Mouse (Mus musculus): ENCODE measurements around the gene Rps6kl1. TPM values are rescaled to one million over a fixed set of nuclear protein-coding genes. Genes with fewer than 3 reads are reported as not detected.

The Rps6kl1 gene
- total and polyA plus RNA-seq, 2 experiments = 0.28 to 0.48 TPM

DNA sequence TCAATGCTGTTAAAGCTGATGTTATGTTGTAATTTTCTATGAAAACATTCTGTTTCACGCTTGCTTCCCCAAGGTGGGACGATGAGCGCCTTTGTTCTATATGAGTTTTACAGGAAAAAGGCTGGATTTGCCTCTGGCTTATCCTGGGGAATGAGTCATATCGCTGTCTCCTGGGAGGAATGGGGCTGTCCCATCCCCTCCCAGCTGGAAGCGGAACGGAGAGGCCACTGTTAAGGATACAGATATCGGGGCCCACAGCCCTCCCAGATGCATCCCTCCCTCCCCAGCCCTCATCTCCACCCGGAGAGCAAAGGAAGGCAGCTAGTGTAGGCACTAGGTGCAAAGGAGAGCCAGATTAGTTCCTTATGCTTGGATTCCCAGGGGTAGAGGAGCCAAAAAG, 34.7 kb upstream of the Rps6kl1 start:
- no peak overlapping the region for H3K9ac ChIP-seq (ENCODE audit: low read depth, low read length)
- TF ChIP-seq POLR2A (IDR thresholded peaks at IDR 0.05; ENCODE audit: extremely low read depth, insufficient read depth, low read length) (no peak), CTCF (IDR thresholded peaks at IDR 0.05; ENCODE audit: low read depth, low read length) (no peak)
- no peaks in the 10 kb centered on the region for H3K4me1 ChIP-seq (ENCODE audit: control insufficient read depth, insufficient read depth, low read length)
- peaks cover 4% of the 10 kb centered on the region; the same call in 1 of the 2 replicates for H3K27me3 ChIP-seq (ENCODE audit: control insufficient read depth, insufficient read depth, low read length)
- no peaks in the 10 kb centered on the region for H3K36me3 ChIP-seq (ENCODE audit: control insufficient read depth, insufficient read depth, low read length)
- DNase-seq (ENCODE audit: extremely low read depth, low read depth, low spot score) = no peak
- no peaks in the 10 kb centered on the region for H3K79me2 ChIP-seq (ENCODE audit: control insufficient read depth, insufficient read depth, low read length)
- no peak overlapping the region for H3K27ac ChIP-seq (replicated peaks; ENCODE audit: insufficient read depth, low read depth, low read length)
- H3K4me3 ChIP-seq (ENCODE audit: insufficient read depth, low read depth, low read length) = no peak overlapping the region
- WGBS = 72% methylated on average over 8 of the region's 8 CpGs

DNA sequence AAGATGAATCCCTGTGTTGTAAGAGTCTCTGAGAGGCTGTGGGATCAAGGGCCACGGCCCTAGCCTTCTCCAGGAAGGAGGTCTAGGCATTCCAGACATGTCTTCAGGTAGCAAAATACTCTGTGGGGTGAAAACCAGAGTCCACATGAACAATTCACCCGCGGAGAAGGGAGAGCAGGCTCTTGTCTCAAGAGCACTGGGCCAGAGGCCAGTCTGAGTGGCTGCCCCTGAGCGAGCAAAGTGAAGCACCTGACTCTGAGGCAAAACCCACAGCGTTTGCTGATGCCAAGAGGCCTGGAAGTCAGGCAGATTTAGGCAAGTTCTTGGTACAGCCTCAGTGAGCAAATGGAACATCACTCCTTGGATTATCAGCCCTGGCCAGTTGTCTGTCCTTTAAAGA, 33.1 kb upstream of the Rps6kl1 start:
- Histone ChIP-seq H3K4me1 (ENCODE audit: control insufficient read depth, insufficient read depth, low read length) (no peaks in the 10 kb centered on the region), H3K36me3 (ENCODE audit: control insufficient read depth, insufficient read depth, low read length) (no peaks in the 10 kb centered on the region), H3K9ac (ENCODE audit: low read depth, low read length) (no peak overlapping the region), H3K27ac (replicated peaks; ENCODE audit: insufficient read depth, low read depth, low read length) (no peak overlapping the region), H3K4me3 (ENCODE audit: insufficient read depth, low read depth, low read length) (no peak overlapping the region), H3K79me2 (ENCODE audit: control insufficient read depth, insufficient read depth, low read length) (no peaks in the 10 kb centered on the region), H3K27me3 (ENCODE audit: control insufficient read depth, insufficient read depth, low read length) (peaks cover 4% of the 10 kb centered on the region; the same call in 1 of the 2 replicates)
- TF ChIP-seq POLR2A (IDR thresholded peaks at IDR 0.05; ENCODE audit: extremely low read depth, insufficient read depth, low read length) = no peak
- no peak for TF ChIP-seq CTCF (IDR thresholded peaks at IDR 0.05; ENCODE audit: low read depth, low read length)
- WGBS = 66% methylated on average over 5 of the region's 5 CpGs
- no peak for DNase-seq (ENCODE audit: extremely low read depth, low read depth, low spot score)

DNA sequence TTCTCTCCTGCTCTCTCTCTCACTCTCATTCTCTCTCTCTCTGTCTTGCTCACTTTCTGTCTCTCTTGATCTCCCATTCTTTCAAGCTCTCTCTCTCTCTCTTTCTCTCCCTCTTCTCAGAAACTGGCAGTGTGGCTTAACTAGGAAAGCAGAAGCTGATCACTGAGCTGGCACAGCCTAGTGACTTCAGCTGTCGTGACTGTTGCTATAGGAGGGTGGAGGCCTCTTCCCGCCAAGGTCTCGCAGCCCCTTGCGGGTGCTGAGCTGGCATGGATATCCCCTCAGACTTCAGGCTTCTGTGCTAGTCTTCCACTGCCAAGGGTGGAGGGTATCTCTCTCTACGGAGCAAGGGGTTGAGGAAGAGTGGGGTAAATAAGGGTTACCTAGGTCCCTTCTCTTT, 31.8 kb upstream of the Rps6kl1 start:
- DNase-seq (ENCODE audit: extremely low read depth, low read depth, low spot score) = no peak
- Histone ChIP-seq H3K36me3 (ENCODE audit: control insufficient read depth, insufficient read depth, low read length) (no peaks in the 10 kb centered on the region), H3K9ac (ENCODE audit: low read depth, low read length) (no peak overlapping the region), H3K4me3 (ENCODE audit: insufficient read depth, low read depth, low read length) (no peak overlapping the region), H3K27ac (replicated peaks; ENCODE audit: insufficient read depth, low read depth, low read length) (no peak overlapping the region), H3K79me2 (ENCODE audit: control insufficient read depth, insufficient read depth, low read length) (no peaks in the 10 kb centered on the region), H3K27me3 (ENCODE audit: control insufficient read depth, insufficient read depth, low read length) (peaks cover 4% of the 10 kb centered on the region; the same call in 1 of the 2 replicates), H3K4me1 (ENCODE audit: control insufficient read depth, insufficient read depth, low read length) (no peaks in the 10 kb centered on the region)
- 77% methylated on average over 5 of the region's 5 CpGs for WGBS
- TF ChIP-seq POLR2A (IDR thresholded peaks at IDR 0.05; ENCODE audit: extremely low read depth, insufficient read depth, low read length) = no peak
- no peak for TF ChIP-seq CTCF (IDR thresholded peaks at IDR 0.05; ENCODE audit: low read depth, low read length)

DNA sequence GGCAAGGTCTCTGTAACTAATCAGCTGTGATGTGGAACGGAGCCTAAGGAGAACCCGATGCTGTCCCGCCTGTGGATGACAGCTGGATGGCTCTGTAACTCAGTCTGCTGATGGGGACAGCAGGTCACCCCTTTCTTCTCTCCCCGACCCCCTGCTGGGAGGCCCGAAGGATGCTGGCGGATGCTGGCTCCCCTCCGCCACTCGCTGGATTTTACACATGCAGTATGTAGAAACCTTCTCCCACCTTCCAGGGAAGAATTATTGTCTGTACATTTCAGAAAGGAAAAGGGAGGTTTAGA, 31.2 kb upstream of the Rps6kl1 start:
- WGBS = 49% methylated on average over 8 of the region's 8 CpGs
- H3K27ac ChIP-seq (replicated peaks; ENCODE audit: insufficient read depth, low read depth, low read length) = no peak overlapping the region
- H3K9ac ChIP-seq (ENCODE audit: low read depth, low read length) = no peak overlapping the region
- TF ChIP-seq CTCF (IDR thresholded peaks at IDR 0.05; ENCODE audit: low read depth, low read length) (no peak), POLR2A (IDR thresholded peaks at IDR 0.05; ENCODE audit: extremely low read depth, insufficient read depth, low read length) (no peak)
- H3K4me3 ChIP-seq (ENCODE audit: insufficient read depth, low read depth, low read length) = no peak overlapping the region
- H3K79me2 ChIP-seq (ENCODE audit: control insufficient read depth, insufficient read depth, low read length) = no peaks in the 10 kb centered on the region
- DNase-seq (ENCODE audit: extremely low read depth, low read depth, low spot score) = no peak
- no peaks in the 10 kb centered on the region for H3K36me3 ChIP-seq (ENCODE audit: control insufficient read depth, insufficient read depth, low read length)
- peaks cover 6% of the 10 kb centered on the region; the same call in 1 of the 2 replicates for H3K27me3 ChIP-seq (ENCODE audit: control insufficient read depth, insufficient read depth, low read length)
- no peaks in the 10 kb centered on the region for H3K4me1 ChIP-seq (ENCODE audit: control insufficient read depth, insufficient read depth, low read length)

DNA sequence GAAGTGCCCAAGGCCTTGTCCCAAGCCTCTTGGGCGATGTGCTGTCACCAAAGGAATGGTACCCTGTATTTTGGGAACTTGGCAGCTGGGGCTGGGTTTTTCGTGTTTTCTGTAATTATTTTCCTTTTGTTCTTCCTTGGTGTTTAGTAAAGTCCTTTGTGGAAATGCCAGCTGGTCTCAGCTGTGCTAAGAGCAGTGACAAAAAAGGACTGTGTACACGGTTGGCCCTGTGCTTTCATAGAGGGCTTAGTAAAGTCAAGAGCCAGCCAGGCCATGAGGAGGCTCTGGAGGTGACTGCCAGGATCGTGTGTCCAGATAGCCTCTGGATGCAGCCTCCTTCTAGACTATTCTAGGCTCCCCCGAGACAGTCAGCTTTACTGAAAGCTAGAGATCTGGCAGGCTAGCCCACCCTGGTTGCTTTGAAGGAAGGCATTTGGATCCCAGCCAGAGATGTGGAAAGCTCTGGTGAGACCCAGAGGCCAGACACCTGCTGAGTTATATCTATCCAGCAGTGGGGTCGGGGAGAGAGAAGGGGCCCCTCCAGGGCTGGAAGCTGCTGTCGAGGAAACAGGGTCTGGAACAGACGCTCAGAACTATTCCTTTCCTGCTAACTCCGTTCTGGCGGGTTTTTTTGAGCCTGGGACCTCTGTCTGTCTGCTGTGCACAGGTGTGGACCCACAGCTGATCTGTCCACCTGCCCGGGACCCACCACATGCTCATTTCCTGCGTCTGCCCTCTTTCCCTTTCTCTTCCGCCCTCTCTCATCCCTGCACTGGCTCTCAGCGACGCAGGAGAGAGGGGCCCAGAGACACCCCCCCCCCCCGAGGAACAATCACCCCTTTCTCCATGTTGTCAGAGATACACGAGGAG, 30.6 kb upstream of the Rps6kl1 start:
- no peak for TF ChIP-seq POLR2A (IDR thresholded peaks at IDR 0.05; ENCODE audit: extremely low read depth, insufficient read depth, low read length)
- TF ChIP-seq CTCF (IDR thresholded peaks at IDR 0.05; ENCODE audit: low read depth, low read length) = no peak
- Histone ChIP-seq H3K4me3 (ENCODE audit: insufficient read depth, low read depth, low read length) (no peak overlapping the region), H3K9ac (ENCODE audit: low read depth, low read length) (no peak overlapping the region), H3K4me1 (ENCODE audit: control insufficient read depth, insufficient read depth, low read length) (no peaks in the 10 kb centered on the region), H3K36me3 (ENCODE audit: control insufficient read depth, insufficient read depth, low read length) (no peaks in the 10 kb centered on the region), H3K79me2 (ENCODE audit: control insufficient read depth, insufficient read depth, low read length) (no peaks in the 10 kb centered on the region), H3K27me3 (ENCODE audit: control insufficient read depth, insufficient read depth, low read length) (peaks cover 12% of the 10 kb centered on the region), H3K27ac (replicated peaks; ENCODE audit: insufficient read depth, low read depth, low read length) (no peak overlapping the region)
- no peak for DNase-seq (ENCODE audit: extremely low read depth, low read depth, low spot score)
- WGBS = 49% methylated on average over 16 of the region's 17 CpGs

DNA sequence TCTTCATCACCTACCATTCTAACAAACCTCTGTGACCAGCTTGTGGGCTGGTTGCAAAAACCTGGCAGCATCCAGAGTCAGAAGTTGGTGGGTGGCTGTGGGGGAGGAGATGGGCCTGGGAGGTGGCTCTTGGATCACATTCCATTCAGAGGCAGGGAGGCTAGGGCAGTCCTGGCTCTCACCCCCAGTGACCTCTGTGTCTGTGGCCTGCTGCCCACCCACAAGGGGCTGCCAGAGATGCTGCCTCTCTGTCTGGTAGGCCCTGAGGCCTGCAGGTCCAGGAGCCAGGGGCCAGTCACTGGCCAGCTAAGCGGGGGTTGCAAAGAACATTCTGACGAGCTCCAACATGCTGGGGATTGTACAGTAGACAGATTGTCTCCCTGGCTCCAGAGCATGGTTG, 27.2 kb upstream of the Rps6kl1 start:
- no peaks in the 10 kb centered on the region for H3K4me1 ChIP-seq (ENCODE audit: control insufficient read depth, insufficient read depth, low read length)
- H3K79me2 ChIP-seq (ENCODE audit: control insufficient read depth, insufficient read depth, low read length) = no peaks in the 10 kb centered on the region
- peaks cover 12% of the 10 kb centered on the region for H3K27me3 ChIP-seq (ENCODE audit: control insufficient read depth, insufficient read depth, low read length)
- no peaks in the 10 kb centered on the region for H3K36me3 ChIP-seq (ENCODE audit: control insufficient read depth, insufficient read depth, low read length)
- H3K27ac ChIP-seq (replicated peaks; ENCODE audit: insufficient read depth, low read depth, low read length) = no peak overlapping the region
- no peak overlapping the region for H3K4me3 ChIP-seq (ENCODE audit: insufficient read depth, low read depth, low read length)
- DNase-seq (ENCODE audit: extremely low read depth, low read depth, low spot score) = no peak
- 88% methylated on average over 2 of the region's 2 CpGs for WGBS
- no peak overlapping the region for H3K9ac ChIP-seq (ENCODE audit: low read depth, low read length)
- TF ChIP-seq POLR2A (IDR thresholded peaks at IDR 0.05; ENCODE audit: extremely low read depth, insufficient read depth, low read length) (no peak), CTCF (IDR thresholded peaks at IDR 0.05; ENCODE audit: low read depth, low read length) (no peak)

Data from liver, adult 2 months (tissue).